Mouse (Mus musculus): ENCODE data around the gene Slc30a5.

DNA sequence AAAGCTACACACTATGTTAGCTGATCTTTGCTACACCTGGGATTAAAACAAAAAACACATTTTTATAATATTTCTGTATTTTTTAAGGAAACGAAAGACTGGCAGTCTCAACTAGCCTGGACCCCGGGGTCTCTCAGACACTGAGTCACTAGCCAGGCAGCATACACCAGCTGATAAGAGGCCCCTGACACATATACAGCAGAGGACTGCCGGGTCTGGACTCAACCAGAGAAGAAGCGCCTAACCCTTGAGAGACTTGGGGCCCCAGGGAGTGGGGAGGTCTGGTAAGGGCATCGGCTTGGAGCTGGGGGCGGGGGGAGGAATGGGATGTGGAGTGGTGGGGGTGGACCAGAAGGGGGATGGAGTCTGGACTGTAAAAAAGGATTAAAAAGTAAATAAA lies 80.2 kb downstream of the Slc30a5 start:
- TF ChIP-seq POLR2A (IDR thresholded peaks at IDR 0.05; ENCODE audit: borderline replicate concordance, control insufficient read depth, low read depth, low read length) (no peak), CTCF (IDR thresholded peaks at IDR 0.05; ENCODE audit: control insufficient read depth, insufficient read depth, low read length) (no peak)
